Mouse (Mus musculus) cerebellum, adult 2 months (tissue): ENCODE data around the gene Ikbkg. TPM values are rescaled to one million over a fixed set of nuclear protein-coding genes. Genes with fewer than 3 reads are reported as not detected.
"Not testable (repeated sequence)": the region's sequence is repeated elsewhere in the genome, so short reads cannot be mapped to it uniquely, and the experiment has no call there.

Source experiments
- DNase-seq, 2 experiments: peaks; one replicate each; pipeline ENCODE4 v3.0.0; 2021
- H3K27ac ChIP-seq: fragments of 200-500 bp; 2 replicates; pipeline ENCODE4 v1.5.1; 2012; ENCODE audit warnings: low read length, control low read depth, inconsistent platforms; ENCODE audit not compliant: insufficient read depth
- H3K27me3 ChIP-seq: fragments of 200-500 bp; 2 replicates; pipeline ENCODE4 v1.6.1; 2012; ENCODE audit warnings: inconsistent platforms, mild to moderate bottlenecking, low read length, moderate library complexity; ENCODE audit not compliant: control insufficient read depth, insufficient read depth
- H3K4me1 ChIP-seq: fragments of 200-500 bp; 2 replicates; pipeline ENCODE4 v1.6.1; 2011; ENCODE audit warnings: low read length; ENCODE audit not compliant: control insufficient read depth, insufficient read depth
- H3K4me3 ChIP-seq: fragments of 200-500 bp; replicated peaks from 2 replicates; pipeline ENCODE3; 2011; ENCODE audit warnings: mild to moderate bottlenecking, low read depth, low read length, control low read depth; ENCODE audit not compliant: insufficient read depth
- CTCF ChIP-seq: fragments of 200-500 bp; IDR thresholded peaks from 2 replicates; pipeline ENCODE4 v1.5.1; 2011; ENCODE audit warnings: low read depth, mild to moderate bottlenecking, control low read depth, low read length, moderate library complexity, borderline replicate concordance; ENCODE audit not compliant: insufficient read depth
- POLR2A ChIP-seq: fragments of 200-500 bp; IDR thresholded peaks from 2 replicates; pipeline ENCODE4 v1.6.1; 2011; ENCODE audit warnings: low read length, control low read depth, borderline replicate concordance; ENCODE audit not compliant: insufficient read depth
- WGBS: fragments of 180-500 bp; shearing (Covaris S2); methylation state at CpG from one replicate; pipeline ENCODE4 v1.1.7; 2018; 5-methylcytosine and 5-hydroxymethylcytosine counted together
- polyA plus RNA-seq: library from polyadenylated mRNA; depleted of rRNA; stranded (reverse); fragments of >200 nt; gene quantifications from 2 replicates; pipeline ENCODE4 v1.2.3, GENCODE M21; 2012; rRNA removed

Ikbkg gene
- polyA plus RNA-seq, result 22.3 TPM in 2 replicates

DNA sequence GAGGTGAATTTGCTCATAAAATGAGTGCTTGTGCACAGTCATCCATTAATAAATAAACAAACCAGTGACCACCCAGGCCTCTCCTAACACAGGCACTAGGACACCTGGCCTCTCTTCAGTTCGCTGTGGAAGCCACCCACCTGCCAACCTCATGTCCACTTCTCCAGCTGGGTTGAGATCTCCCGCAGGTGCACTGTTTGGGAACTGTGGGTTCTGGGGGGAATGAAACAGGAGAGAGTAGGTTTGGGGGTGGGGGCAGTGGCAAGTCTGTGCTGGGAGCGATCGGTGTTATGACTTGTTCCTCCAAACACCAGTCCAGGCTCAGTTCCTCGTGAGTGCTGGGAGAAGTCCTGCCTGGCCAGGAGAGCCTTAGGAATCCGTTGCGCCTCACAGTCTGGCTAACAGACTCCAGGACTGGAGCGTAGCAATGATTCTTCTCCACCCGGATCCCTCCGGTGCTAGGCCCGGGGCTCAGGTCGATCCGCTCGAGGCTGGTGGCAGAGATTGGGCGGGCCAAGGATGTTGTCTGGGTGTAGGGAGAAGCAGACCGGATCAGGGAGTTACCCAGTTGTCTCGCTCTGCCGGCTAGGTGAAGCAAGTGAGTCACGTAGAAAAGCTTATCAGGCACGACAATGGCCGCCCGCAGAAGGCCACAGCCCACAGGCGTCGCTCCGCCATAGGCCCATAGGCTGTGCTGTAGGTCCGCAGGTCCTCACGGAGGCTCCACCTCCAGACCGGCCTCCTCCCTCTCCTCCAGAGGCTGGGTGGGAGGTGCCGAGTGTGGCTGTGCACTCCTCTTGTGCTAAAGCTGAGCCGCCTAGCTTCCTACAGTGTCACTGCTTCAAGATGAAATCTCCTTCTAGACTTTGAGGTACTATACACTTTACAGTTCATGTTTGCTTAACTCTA is at the start of gene Ikbkg, which contains the start of gene Fam3a:
Gene Ikbkg, plus strand, starts transcription at position 756 of the 909 bp plus-strand sequence.
Gene Fam3a, minus strand, starts transcription at position 738 of the 909 bp plus-strand sequence.
- peak; percentile 81 to 88 for DNase-seq
- WGBS, result 7% methylated on average over 30 of the region's 30 CpGs
- peak within 1 kb of the TSS; percentile 88 for H3K27ac ChIP-seq
- peak; percentile 47; the same call in 1 of the 2 replicates for TF ChIP-seq CTCF
- peak; percentile 64 for TF ChIP-seq POLR2A
- no peaks in the 10 kb centered on the region for H3K27me3 ChIP-seq
- peak within 1 kb of the TSS; percentile 90 for H3K4me3 ChIP-seq
- 0 out of 2 replicates have a peak, but pooled peaks cover 3% of the 10 kb centered on the region for H3K4me1 ChIP-seq

DNA sequence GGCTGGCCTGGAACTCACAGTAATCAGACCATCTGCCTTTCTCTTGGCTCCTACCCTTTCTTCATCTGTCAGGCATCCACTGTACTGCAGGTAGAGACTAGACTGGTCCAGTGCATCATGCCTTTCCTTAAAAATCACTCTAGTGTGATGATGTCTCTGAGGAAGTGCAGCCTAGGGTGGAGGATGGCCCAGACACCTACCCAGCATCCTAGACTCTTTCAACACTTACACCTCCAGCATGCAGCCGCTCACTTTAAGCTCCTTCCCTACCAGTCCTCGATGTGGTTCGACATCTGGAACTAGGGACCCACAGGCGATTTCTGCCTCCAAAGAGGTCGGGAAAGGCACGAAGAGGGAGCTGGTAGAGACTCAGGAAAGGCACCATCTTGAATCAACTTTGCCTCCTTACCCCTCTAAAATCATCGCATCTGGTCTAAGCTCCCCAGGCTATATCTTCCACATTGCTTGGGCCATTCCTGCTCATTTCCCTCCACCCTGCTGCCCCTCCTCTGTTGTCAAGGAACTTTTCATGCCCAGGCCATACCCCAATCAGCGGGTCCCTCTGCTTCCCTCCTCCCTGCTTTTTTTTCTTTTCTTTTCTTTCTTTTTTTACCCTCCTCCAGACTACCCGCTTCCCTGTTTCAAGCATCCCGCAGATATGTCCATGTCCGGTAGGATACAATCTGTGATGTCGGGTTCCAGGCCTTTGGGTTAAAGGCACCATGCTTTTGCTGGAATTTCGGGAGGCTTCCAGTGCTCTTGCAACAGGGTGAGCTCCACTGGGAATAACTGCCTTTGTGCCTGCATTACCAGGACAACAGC is 40.2 kb upstream of the Ikbkg start:
- no peaks in the 10 kb centered on the region for H3K4me1 ChIP-seq
- H3K27me3 ChIP-seq, result no peaks in the 10 kb centered on the region

DNA sequence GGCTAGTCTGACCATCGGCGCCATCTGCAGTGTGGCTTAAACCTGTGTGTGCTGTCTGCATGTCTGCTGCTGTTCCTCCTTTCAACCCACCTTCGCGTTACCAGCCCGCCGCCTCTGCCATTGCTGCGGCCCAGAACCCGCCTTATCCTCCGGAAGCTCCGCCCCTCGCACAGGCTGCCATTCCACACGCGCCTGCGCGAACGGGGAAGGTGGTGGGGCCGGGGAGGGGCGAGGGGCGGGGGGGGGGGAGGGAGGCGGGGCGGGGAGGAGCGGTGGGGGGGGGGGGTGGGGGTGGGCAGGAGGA is 39.7 kb upstream of the Ikbkg start, which contains the start of gene Lage3:
Gene Lage3, minus strand, starts transcription at position 152 of the 304 bp plus-strand sequence.
- Histone ChIP-seq H3K27ac (peak within 1 kb of the TSS; percentile 34; the same call in 1 of the 2 replicates), H3K4me3 (peak within 1 kb of the TSS; percentile 91), H3K4me1 (no peaks in the 10 kb centered on the region), H3K27me3 (no peaks in the 10 kb centered on the region)
- 2% methylated on average over 11 of the region's 22 CpGs for WGBS
- peak; percentile 83 to 85 for DNase-seq
- TF ChIP-seq POLR2A (peak; percentile 76; the same call in 1 of the 2 replicates), CTCF (no peak)

More for the DNA sequence above, 40.2 kb upstream of the Ikbkg start:
- peak overlapping the region; percentile 91 for H3K4me3 ChIP-seq
- TF ChIP-seq CTCF (no peak), POLR2A (no peak)
- peak overlapping the region; percentile 34; the same call in 1 of the 2 replicates for H3K27ac ChIP-seq
- WGBS, result 9% methylated on average over 13 of the region's 13 CpGs
- no peak for DNase-seq

DNA sequence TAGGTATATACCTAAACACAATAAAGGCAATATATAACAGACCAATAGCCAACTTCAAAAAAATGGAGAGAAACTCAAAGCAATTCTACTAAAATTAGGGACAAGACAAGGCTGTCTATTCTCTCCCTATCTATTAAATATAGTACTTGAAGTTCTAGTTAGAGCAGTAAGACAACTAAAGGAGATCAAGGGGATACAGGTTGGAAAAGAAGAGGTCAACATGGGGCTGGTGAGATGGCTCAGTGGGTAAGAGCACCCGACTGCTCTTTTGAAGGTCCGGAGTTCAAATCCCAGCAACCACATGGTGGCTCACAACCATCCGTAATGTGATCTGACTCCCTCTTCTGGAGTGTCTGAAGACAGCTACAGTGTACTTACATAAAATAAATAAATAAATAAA is 36.0 kb upstream of the Ikbkg start:
- H3K27me3 ChIP-seq, H3K4me1 ChIP-seq, DNase-seq, H3K4me3 ChIP-seq, H3K27ac ChIP-seq: not testable (repeated sequence)
- WGBS, result 86% methylated on average over 3 of the region's 3 CpGs

DNA sequence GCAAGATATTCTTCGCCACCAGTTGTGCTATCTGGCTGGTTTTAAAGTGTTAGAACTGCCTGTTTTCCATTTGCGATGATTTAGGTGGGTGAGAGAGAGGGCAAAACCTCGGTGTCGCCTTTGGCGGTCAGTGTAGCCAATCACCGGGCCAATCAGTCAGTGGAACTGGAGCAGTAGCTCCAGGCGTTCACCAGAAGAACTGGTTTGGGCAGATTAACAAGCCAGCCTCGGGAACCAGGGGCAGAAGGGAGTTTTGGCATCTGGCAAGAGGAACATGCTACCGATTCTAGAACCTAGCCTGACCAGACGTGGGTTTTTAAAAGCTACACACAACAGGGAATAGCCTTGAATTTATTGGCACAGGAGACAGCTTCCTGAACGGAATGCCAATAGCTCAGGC is 33.9 kb upstream of the Ikbkg start:
- TF ChIP-seq CTCF, result no peak

DNA sequence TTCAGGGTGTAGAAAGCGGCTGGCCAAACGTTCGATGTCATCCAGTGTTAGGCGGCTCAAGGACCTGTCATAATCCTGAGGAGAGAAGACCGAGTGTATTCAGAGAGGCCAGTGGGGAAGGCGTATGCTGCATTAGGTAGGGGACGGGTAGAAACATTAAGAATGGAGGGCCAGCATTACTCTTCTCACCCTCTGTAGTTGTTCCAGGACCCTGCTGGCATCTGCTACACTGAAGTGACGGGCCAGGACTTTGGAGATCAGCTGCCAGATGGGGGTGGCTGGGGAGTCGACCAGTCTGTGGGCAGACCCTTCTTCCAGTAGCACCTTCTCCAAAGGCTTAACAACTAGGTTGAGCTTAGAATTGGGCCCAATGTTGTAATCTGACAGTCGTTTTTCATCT is 25.6 kb upstream of the Ikbkg start:
- Histone ChIP-seq H3K4me1 (no peaks in the 10 kb centered on the region), H3K4me3 (peak overlapping the region; percentile 80), H3K27me3 (no peaks in the 10 kb centered on the region), H3K27ac (peak overlapping the region; percentile 33; the same call in 1 of the 2 replicates)
- WGBS, result 20% methylated on average over 10 of the region's 10 CpGs
- no peak for TF ChIP-seq POLR2A
- no peak for TF ChIP-seq CTCF
- no peak for DNase-seq

More for the DNA sequence above, 33.9 kb upstream of the Ikbkg start:
- no peak for DNase-seq
- Histone ChIP-seq H3K27me3 (no peaks in the 10 kb centered on the region), H3K27ac (no peak overlapping the region), H3K4me3 (no peak overlapping the region), H3K4me1 (no peaks in the 10 kb centered on the region)
- WGBS, result 47% methylated on average over 11 of the region's 11 CpGs

DNA sequence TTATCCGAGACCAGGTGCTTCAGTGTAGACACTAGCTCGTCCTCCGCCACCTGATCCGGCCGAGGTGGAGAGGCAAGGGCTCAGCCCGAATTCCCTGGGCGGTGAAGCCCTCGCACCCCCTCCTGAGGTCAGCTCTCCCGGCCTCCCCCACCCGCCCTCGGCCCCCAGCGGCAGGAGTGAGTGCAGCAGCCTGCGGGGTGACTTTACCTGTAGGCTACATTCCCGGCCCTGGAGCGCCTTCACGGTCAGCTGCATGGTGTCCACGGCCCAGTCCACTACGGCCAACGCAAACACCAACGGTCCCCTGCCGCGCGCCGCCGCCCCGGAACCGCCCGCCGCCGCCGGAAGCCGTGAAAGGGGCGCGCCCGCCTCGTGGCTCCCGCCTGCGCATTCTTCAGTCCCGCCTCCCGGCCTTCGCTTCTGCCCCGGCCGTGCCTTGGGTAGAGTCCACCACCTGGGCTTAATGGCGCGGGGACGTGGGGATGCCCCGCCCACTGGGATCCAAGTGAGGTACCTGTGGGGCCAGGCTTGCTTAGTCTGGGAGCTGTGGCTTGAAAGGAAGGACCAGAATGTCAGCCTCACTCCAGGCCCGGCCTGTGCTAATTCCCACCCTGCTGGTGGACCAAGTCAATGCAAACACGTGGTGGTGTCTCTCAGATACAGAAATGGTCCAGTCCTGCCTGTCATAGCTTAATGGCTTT is 24.7 kb upstream of the Ikbkg start:
- peak overlapping the region; percentile 80 for H3K4me3 ChIP-seq
- TF ChIP-seq POLR2A, result 0 out of 2 replicates have a peak, but pooled peaks have one; percentile 16
- TF ChIP-seq CTCF, result peak; percentile 31; the same call in 1 of the 2 replicates
- no peaks in the 10 kb centered on the region for H3K4me1 ChIP-seq
- DNase-seq, result peak; percentile 74 to 75
- 6% methylated on average over 46 of the region's 49 CpGs for WGBS
- no peaks in the 10 kb centered on the region for H3K27me3 ChIP-seq
- H3K27ac ChIP-seq, result peak overlapping the region; percentile 75; the same call in 1 of the 2 replicates
